Mouse (Mus musculus): Measurements from ENCODE around the gene Pex19. TPM values are rescaled to one million over a fixed set of nuclear protein-coding genes. Genes with fewer than 3 reads are reported as not detected.

Gene Pex19
- polyA plus RNA-seq, 1 experiment from 2014 or later: 136 TPM

- no peak overlapping the region for H3K9ac ChIP-seq (ENCODE audit: low read length)
- H3K36me3 ChIP-seq (ENCODE audit: control insufficient read depth, insufficient read depth, low read length): peaks cover 84% of the 10 kb centered on the region
- H3K27ac ChIP-seq (replicated peaks in 1 of 2; ENCODE audit: control insufficient read depth in 1 of 2, insufficient read depth in 1 of 2, low read depth in 2 of 2, low read length in 2 of 2): no peak overlapping the region
- no peaks in the 10 kb centered on the region for H3K9me3 ChIP-seq (ENCODE audit: control insufficient read depth, low read length)
- no peak overlapping the region for H3K4me2 ChIP-seq (ENCODE audit: low read length)
- H3K4me1 ChIP-seq (ENCODE audit: control insufficient read depth in 2 of 2, insufficient read depth in 2 of 2, low read length in 2 of 2): no peaks in the 10 kb centered on the region
- no peak overlapping the region for H3K4me3 ChIP-seq (ENCODE audit: control insufficient read depth in 1 of 2, insufficient read depth in 1 of 2, low read depth in 1 of 2, low read length in 2 of 2)
- 94% methylated on average over 6 of the region's 6 CpGs for WGBS
- ATAC-seq (ENCODE audit: insufficient number of reproducible peaks, insufficient read depth, low FRiP score, low read depth): no peak
- H3K27me3 ChIP-seq (ENCODE audit: control insufficient read depth, insufficient read depth, low read length): no peaks in the 10 kb centered on the region
Measured at GRCm38 (mm10) chr1:172183056-172183455, 56.5 kb downstream of the Pex19 start.

DNA sequence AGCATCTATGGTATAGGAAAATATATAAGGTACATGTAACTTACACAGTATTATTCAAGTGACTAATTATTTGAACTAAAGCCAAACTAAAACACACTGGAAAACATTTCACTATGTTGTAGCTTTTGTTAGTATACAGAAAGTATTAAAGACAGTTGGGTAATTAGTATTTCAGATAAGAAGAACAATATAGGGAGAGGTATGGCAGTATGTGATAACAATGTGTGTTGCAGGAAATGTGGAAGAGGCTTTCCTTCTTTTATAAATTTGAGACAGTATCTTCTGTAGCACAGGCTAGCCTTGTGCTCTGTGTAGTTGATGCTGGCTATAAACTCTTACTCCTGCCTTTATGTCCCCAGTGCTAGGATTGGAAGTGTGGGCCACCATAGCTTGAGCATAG, 57.4 kb downstream of the Pex19 start:
- Histone ChIP-seq H3K27me3 (ENCODE audit: control insufficient read depth, insufficient read depth, low read length) (no peaks in the 10 kb centered on the region), H3K9me3 (ENCODE audit: control insufficient read depth, low read length) (no peaks in the 10 kb centered on the region), H3K27ac (replicated peaks in 1 of 2; ENCODE audit: control insufficient read depth in 1 of 2, insufficient read depth in 1 of 2, low read depth in 2 of 2, low read length in 2 of 2) (no peak overlapping the region), H3K9ac (ENCODE audit: low read length) (no peak overlapping the region), H3K4me1 (ENCODE audit: control insufficient read depth in 2 of 2, insufficient read depth in 2 of 2, low read length in 2 of 2) (no peaks in the 10 kb centered on the region), H3K4me3 (ENCODE audit: control insufficient read depth in 1 of 2, insufficient read depth in 1 of 2, low read depth in 1 of 2, low read length in 2 of 2) (no peak overlapping the region), H3K4me2 (ENCODE audit: low read length) (no peak overlapping the region), H3K36me3 (ENCODE audit: control insufficient read depth, insufficient read depth, low read length) (peaks cover 84% of the 10 kb centered on the region)
- ATAC-seq (ENCODE audit: insufficient number of reproducible peaks, insufficient read depth, low FRiP score, low read depth): no peak

Other genes with a start within 250 kb of the Pex19 start
- not detected in 2 replicates for gene Gm10521, start 231.1 kb upstream of the Pex19 start, polyA plus RNA-seq (2014; fragmentation: Nextera tagmentation; extraction: Ambion mirVana)
- 0.14 and 0.22 TPM in 2 replicates for gene Slamf6, start 209.2 kb upstream of the Pex19 start, polyA plus RNA-seq (2014; fragmentation: Nextera tagmentation; extraction: Ambion mirVana)
- gene Vangl2, start 98.3 kb upstream of the Pex19 start, polyA plus RNA-seq (2014; fragmentation: Nextera tagmentation; extraction: Ambion mirVana): 9.2 and 10.0 TPM in 2 replicates
- gene Nhlh1, start 69.2 kb upstream of the Pex19 start, polyA plus RNA-seq (2014; fragmentation: Nextera tagmentation; extraction: Ambion mirVana): not detected in 2 replicates
- 157 and 163 TPM in 2 replicates for gene Copa, start 44.2 kb upstream of the Pex19 start, polyA plus RNA-seq (2014; fragmentation: Nextera tagmentation; extraction: Ambion mirVana)
- 120 TPM in 2 replicates for gene Ncstn, start 44.0 kb upstream of the Pex19 start, polyA plus RNA-seq (2014; fragmentation: Nextera tagmentation; extraction: Ambion mirVana)
- gene Dcaf8, start 21.3 kb downstream of the Pex19 start, polyA plus RNA-seq (2014; fragmentation: Nextera tagmentation; extraction: Ambion mirVana): 101 and 104 TPM in 2 replicates
- 160 and 166 TPM in 2 replicates for gene Pea15a, start 80.0 kb downstream of the Pex19 start, polyA plus RNA-seq (2014; fragmentation: Nextera tagmentation; extraction: Ambion mirVana)
- 138 and 148 TPM in 2 replicates for gene Casq1, start 93.1 kb downstream of the Pex19 start, polyA plus RNA-seq (2014; fragmentation: Nextera tagmentation; extraction: Ambion mirVana)
- 0.23 and 0.26 TPM in 2 replicates for gene Atp1a4, start 131.7 kb downstream of the Pex19 start, polyA plus RNA-seq (2014; fragmentation: Nextera tagmentation; extraction: Ambion mirVana)
- 20.7 and 24.7 TPM in 2 replicates for gene Igsf8, start 134.9 kb downstream of the Pex19 start, polyA plus RNA-seq (2014; fragmentation: Nextera tagmentation; extraction: Ambion mirVana)
- 5.3 and 7.3 TPM in 2 replicates for gene Atp1a2, start 171.3 kb downstream of the Pex19 start, polyA plus RNA-seq (2014; fragmentation: Nextera tagmentation; extraction: Ambion mirVana)
- gene Kcnj9, start 202.6 kb downstream of the Pex19 start, polyA plus RNA-seq (2014; fragmentation: Nextera tagmentation; extraction: Ambion mirVana): not detected in 2 replicates
- not detected in 2 replicates for gene Kcnj10, start 214.5 kb downstream of the Pex19 start, polyA plus RNA-seq (2014; fragmentation: Nextera tagmentation; extraction: Ambion mirVana)
- gene Pigm, start 249.8 kb downstream of the Pex19 start, polyA plus RNA-seq (2014; fragmentation: Nextera tagmentation; extraction: Ambion mirVana): 5.6 and 6.3 TPM in 2 replicates

Data from heart, embryonic 14.5 days (tissue).